Comparison of ENCODE assay signal across 8 mouse cellular contexts in the genomic region with DNA sequence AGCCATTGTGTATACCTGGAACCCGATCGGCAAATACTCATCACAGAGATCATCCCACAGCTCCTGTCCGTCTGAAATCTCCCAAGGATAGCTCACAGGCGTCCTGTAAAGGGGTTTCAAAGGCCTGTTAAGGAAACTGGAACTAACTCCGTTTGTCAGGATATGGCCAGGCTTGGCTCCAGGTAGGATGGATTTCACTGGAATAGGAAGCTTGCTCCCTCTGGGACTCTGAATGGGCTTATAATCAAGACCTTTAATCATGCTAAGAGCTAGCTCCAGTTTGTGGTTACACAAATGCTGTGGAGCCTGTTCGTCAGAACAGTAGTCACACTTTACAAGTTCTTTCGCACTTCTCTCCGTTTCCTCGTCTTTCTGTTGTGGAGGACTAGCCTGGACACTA.
DNase-seq lines count a peak whose midpoint lies in the region; ATAC-seq and TF ChIP-seq lines count a peak whose summit lies in the region.

No protein-coding gene starts in this region.

- TF ChIP-seq POLR2A in embryonic fibroblast, embryonic 13.5 days (IDR thresholded peaks at IDR 0.05; ENCODE audit: low read depth, low read length), result no peak
- no peak for TF ChIP-seq POLR2A in myocyte (IDR thresholded peaks at IDR 0.05; ENCODE audit: insufficient read length, low read depth)

- 48% methylated on average over 9 of the region's 9 CpGs for WGBS in lung, embryonic 16.5 days
- WGBS in intestine, embryonic 14.5 days, result 44% methylated on average over 9 of the region's 9 CpGs

- no peaks in the 10 kb centered on the region for H3K27me3 ChIP-seq in lung, embryonic 16.5 days (ENCODE audit: control insufficient read depth, insufficient read depth, low read depth, low read length)
- H3K27me3 ChIP-seq in intestine, embryonic 14.5 days (replicated peaks; ENCODE audit: control insufficient read depth, insufficient read depth, low read length), result no peaks in the 10 kb centered on the region
- no peaks in the 10 kb centered on the region for H3K27me3 ChIP-seq in myocyte (ENCODE audit: control insufficient read depth, insufficient read depth, insufficient read length)

- no peak for ATAC-seq in lung, embryonic 16.5 days (ENCODE audit: low read depth)
- ATAC-seq in intestine, embryonic 14.5 days (replicated peaks; ENCODE audit: low FRiP score, low TSS enrichment, low read depth), result no peak

- H3ac ChIP-seq in myocyte (ENCODE audit: control insufficient read depth, insufficient read length), result no peak overlapping the region

- H3K9ac ChIP-seq in lung, embryonic 16.5 days (ENCODE audit: low read length), result peak overlapping the region; percentile 87
- H3K9ac ChIP-seq in intestine, embryonic 14.5 days (ENCODE audit: low read length), result peak overlapping the region; percentile 74

- no peak for TF ChIP-seq CTCF in embryonic fibroblast, embryonic 13.5 days (IDR thresholded peaks at IDR 0.05; ENCODE audit: borderline replicate concordance, insufficient read depth, low read length)

- H3K9me3 ChIP-seq in lung, embryonic 16.5 days (ENCODE audit: control insufficient read depth, low read length), result no peaks in the 10 kb centered on the region
- H3K9me3 ChIP-seq in intestine, embryonic 14.5 days (ENCODE audit: control insufficient read depth, low read length), result no peaks in the 10 kb centered on the region

- H3K79me2 ChIP-seq in myocyte (ENCODE audit: control insufficient read depth, insufficient read depth), result peaks cover 50% of the 10 kb centered on the region

- 0 out of 2 replicates have a peak overlapping the region, but pooled peaks have one; percentile 4 for H3K27ac ChIP-seq in lung, embryonic 16.5 days (ENCODE audit: low read length)
- no peak overlapping the region for H3K27ac ChIP-seq in embryonic fibroblast, embryonic 13.5 days (ENCODE audit: insufficient read depth, low read length)
- H3K27ac ChIP-seq in intestine, embryonic 14.5 days (ENCODE audit: low read depth), result no peak overlapping the region

- H3K4me1 ChIP-seq in lung, embryonic 16.5 days (replicated peaks; ENCODE audit: control insufficient read depth, insufficient read depth, low read length), result peaks cover 17% of the 10 kb centered on the region
- peaks cover 2% of the 10 kb centered on the region; the same call in 1 of the 2 replicates for H3K4me1 ChIP-seq in embryonic fibroblast, embryonic 13.5 days (ENCODE audit: control insufficient read depth, insufficient read depth, low read length)
- H3K4me1 ChIP-seq in intestine, embryonic 14.5 days (replicated peaks; ENCODE audit: control insufficient read depth, insufficient read depth, low read length), result peaks cover 29% of the 10 kb centered on the region

- H3K36me3 ChIP-seq in lung, embryonic 16.5 days (ENCODE audit: control insufficient read depth, insufficient read depth, low read length), result no peaks in the 10 kb centered on the region
- H3K36me3 ChIP-seq in intestine, embryonic 14.5 days (ENCODE audit: control insufficient read depth, insufficient read depth, low read length), result no peaks in the 10 kb centered on the region
- H3K36me3 ChIP-seq in myocyte (ENCODE audit: control insufficient read depth, insufficient read depth), result peaks cover 7% of the 10 kb centered on the region

- H3K4me2 ChIP-seq in lung, embryonic 16.5 days (ENCODE audit: low read depth, low read length), result peak overlapping the region; percentile 77
- peak overlapping the region; percentile 90 for H3K4me2 ChIP-seq in intestine, embryonic 14.5 days (ENCODE audit: low read length)
- H3K4me2 ChIP-seq in myocyte (ENCODE audit: low read depth), result peak overlapping the region; percentile 90

- DNase-seq in lung, postnatal 25 days (ENCODE audit: low spot score), result no peak
- peak; percentile 59 for DNase-seq in intestine, embryonic 14.5 days (ENCODE audit: low spot score)
- DNase-seq in layer of hippocampus, adult 9-11 months, result no peak
- no peak for DNase-seq in gastrocnemius, adult 8-10 months (ENCODE audit: low spot score in 2 of 2)
- DNase-seq in right cerebral cortex, postnatal 36 days (ENCODE audit: low spot score in 2 of 2), result no peak

- H3K4me3 ChIP-seq in lung, embryonic 16.5 days (ENCODE audit: low read length), result peak overlapping the region; percentile 86
- peak overlapping the region; percentile 68 for H3K4me3 ChIP-seq in embryonic fibroblast, embryonic 13.5 days (ENCODE audit: insufficient read depth, low read length)
- peak overlapping the region; percentile 91 for H3K4me3 ChIP-seq in intestine, embryonic 14.5 days (ENCODE audit: low read depth, low read length)
- H3K4me3 ChIP-seq in myocyte, result peak overlapping the region; percentile 82

TF ChIP-seq in myocyte, 11 proteins besides CTCF, POLR2A, EP300 and RAD21:
- TF ChIP-seq TCF3 (IDR thresholded peaks at IDR 0.05; ENCODE audit: insufficient read length, low read depth) (no peak), MYOG (IDR thresholded peaks at IDR 0.05; ENCODE audit: control insufficient read depth in 1 of 3, insufficient read depth in 1 of 3, insufficient read length in 2 of 3, low read depth in 2 of 3) (no peak), E2F4 (IDR thresholded peaks at IDR 0.05; ENCODE audit: insufficient read depth) (no peak)
